Mouse (Mus musculus) heart, adult 2 months (tissue): ENCODE results near the gene Xrcc1. TPM values are rescaled to one million over a fixed set of nuclear protein-coding genes. Genes with fewer than 3 reads are reported as not detected.
A peak's percentile ranks its signal among the peaks of the same experiment; 100 is the strongest.

Source experiments
- DNase-seq, 2 experiments: peaks; one replicate each; pipeline ENCODE4 v3.0.0; 2021
- H3K27ac ChIP-seq: fragments of 200-600 bp; 2 replicates; pipeline ENCODE4 v1.8.1; 2022
- H3K27me3 ChIP-seq: fragments of 200-500 bp; 2 replicates; pipeline ENCODE4 v1.6.1; 2012; ENCODE audit warnings: mild to moderate bottlenecking, low read length, inconsistent platforms, mixed read lengths; ENCODE audit not compliant: control insufficient read depth, insufficient read depth
- H3K36me3 ChIP-seq: fragments of 200-500 bp; 2 replicates; pipeline ENCODE4 v1.6.1; 2012; ENCODE audit warnings: low read length, inconsistent platforms; ENCODE audit not compliant: control insufficient read depth, insufficient read depth
- H3K4me1 ChIP-seq: fragments of 200-500 bp; 2 replicates; pipeline ENCODE4 v1.6.1; 2011; ENCODE audit warnings: low read length; ENCODE audit not compliant: control insufficient read depth, insufficient read depth
- H3K4me3 ChIP-seq: fragments of 200-600 bp; 2 replicates; pipeline ENCODE4 v1.8.1; 2022
- H3K79me2 ChIP-seq: fragments of 200-500 bp; replicated peaks from 2 replicates; pipeline ENCODE4 v1.6.1; 2012; ENCODE audit warnings: mild to moderate bottlenecking, inconsistent platforms, low read length, moderate library complexity, mixed read lengths; ENCODE audit not compliant: control insufficient read depth, insufficient read depth
- H3K9ac ChIP-seq: fragments of 200-500 bp; 2 replicates; pipeline ENCODE4 v1.6.1; 2012; ENCODE audit warnings: low read depth, mild to moderate bottlenecking, control low read depth, inconsistent platforms, low read length, mixed read lengths
- CTCF ChIP-seq: fragments of 200-600 bp; IDR thresholded peaks from 2 replicates; pipeline ENCODE4 v1.8.1; 2022; ENCODE audit warnings: antibody characterized with exemption, mild to moderate bottlenecking, moderate library complexity
- EP300 ChIP-seq: fragments of 200-500 bp; IDR thresholded peaks from 2 replicates; pipeline ENCODE4 v1.6.1; 2011; ENCODE audit warnings: low read depth, low read length, control low read depth; ENCODE audit not compliant: insufficient read depth
- POLR2A ChIP-seq: fragments of 200-500 bp; IDR thresholded peaks from 2 replicates; pipeline ENCODE4 v1.6.1; 2011; ENCODE audit warnings: mild to moderate bottlenecking, low read depth, low read length, control low read depth; ENCODE audit not compliant: insufficient read depth
- WGBS: fragments of 180-500 bp; shearing (Covaris S2); methylation state at CpG from one replicate; pipeline ENCODE4 v1.1.7; 2018; 5-methylcytosine and 5-hydroxymethylcytosine counted together
- intact Hi-C: fragments of 180-260 bp; cut with DNase I; formaldehyde crosslinking; loops from one replicate; pipeline ENCODE4 v1.15.1; 2025
- polyA plus RNA-seq: library from polyadenylated mRNA; depleted of rRNA; stranded (reverse); fragments of >200 nt; gene quantifications from 2 replicates; pipeline ENCODE4 v1.2.3, GENCODE M21; 2012
- total RNA-seq, 2 experiments: library from RNA; stranded (reverse); gene quantifications; 2 replicates each; pipeline ENCODE4 v1.2.3; 2021

Gene Xrcc1
- total and polyA plus RNA-seq, 3 experiments, result 21.8 to 25.6 (median 25.0) TPM

DNA sequence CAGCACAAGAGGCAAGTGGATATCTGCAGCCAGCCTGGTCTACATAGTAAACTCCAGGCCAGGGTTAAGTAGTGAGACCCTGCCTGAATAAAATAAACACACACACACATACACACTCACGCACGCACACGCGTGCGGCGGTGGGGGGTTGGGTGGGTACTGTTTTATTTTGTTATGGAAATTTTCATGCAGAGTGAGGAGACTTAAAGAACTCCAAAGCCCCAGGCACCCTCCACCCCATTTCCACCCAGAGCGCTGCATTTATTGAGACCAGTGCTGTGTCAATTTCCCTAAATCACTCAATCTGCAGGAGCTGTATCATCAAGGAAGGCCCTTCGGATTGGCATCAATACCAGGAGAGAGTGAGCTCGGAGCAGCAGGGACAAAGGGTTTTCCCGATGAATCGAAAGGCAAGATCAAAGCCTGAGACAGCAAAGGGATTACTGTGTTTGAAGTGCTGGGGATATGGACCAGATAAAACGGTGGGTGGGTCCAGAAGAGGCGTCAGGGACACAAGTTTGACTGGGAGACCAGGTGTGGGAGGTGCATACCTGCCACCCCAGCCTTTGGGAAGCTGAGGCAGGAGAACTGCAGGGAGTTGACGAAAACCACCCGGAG is 40.5 kb upstream of the Xrcc1 start:
- 53% methylated on average over 15 of the region's 15 CpGs for WGBS
- intact Hi-C loops, result loop anchor here (2.0 to 5.0 kb wide), 2 partner anchors 23 to 33 kb away; partner anchors contain the start of gene Cadm4
- H3K4me1 ChIP-seq, result 0 out of 2 replicates have a peak, but pooled peaks cover 1% of the 10 kb centered on the region
- no peak for DNase-seq
- H3K79me2 ChIP-seq, result no peaks in the 10 kb centered on the region
- peak overlapping the region; percentile 91; the same call in 1 of the 2 replicates for H3K27ac ChIP-seq
- peaks cover 3% of the 10 kb centered on the region; the same call in 1 of the 2 replicates for H3K27me3 ChIP-seq
- no peak overlapping the region for H3K4me3 ChIP-seq
- no peak for TF ChIP-seq CTCF
- no peak for TF ChIP-seq POLR2A
- no peak for TF ChIP-seq EP300
- H3K36me3 ChIP-seq, result no peaks in the 10 kb centered on the region
- H3K9ac ChIP-seq, result no peak overlapping the region

GRCm38 (mm10) chr7:24506065-24506459 is 40.0 kb upstream of the Xrcc1 start:
- Histone ChIP-seq H3K4me3 (no peak overlapping the region), H3K27ac (peak overlapping the region; percentile 91; the same call in 1 of the 2 replicates), H3K27me3 (peaks cover 3% of the 10 kb centered on the region; the same call in 1 of the 2 replicates), H3K79me2 (no peaks in the 10 kb centered on the region), H3K4me1 (0 out of 2 replicates have a peak, but pooled peaks cover 1% of the 10 kb centered on the region), H3K36me3 (no peaks in the 10 kb centered on the region), H3K9ac (no peak overlapping the region)
- TF ChIP-seq EP300 (no peak), POLR2A (no peak), CTCF (no peak)
- DNase-seq, result no peak
- intact Hi-C loops, result loop anchor here (2.0 to 5.0 kb wide), 2 partner anchors 23 to 34 kb away; partner anchors contain the start of gene Cadm4
- 21% methylated on average over 3 of the region's 3 CpGs for WGBS

- TF ChIP-seq EP300, result no peak
- TF ChIP-seq CTCF, result no peak
- no peak for TF ChIP-seq POLR2A
- peak in 1 of 2 experiments; percentile 57 for DNase-seq
- intact Hi-C loops, result loop anchor here (2.0 to 5.0 kb wide), 2 partner anchors 24 to 34 kb away; partner anchors contain the start of gene Cadm4
These were observed 39.6 kb upstream of the Xrcc1 start for GRCm38 (mm10) chr7:24506476-24506837.

GRCm38 (mm10) chr7:24506838-24507725 is 39.0 kb upstream of the Xrcc1 start, which contains the start of gene Zfp428:
Gene Zfp428 (plus strand): TSS chr7:24507006.
- H3K79me2 ChIP-seq, result no peaks in the 10 kb centered on the region
- peak within 1 kb of the TSS; percentile 92 for H3K4me3 ChIP-seq
- 0 out of 2 replicates have a peak, but pooled peaks cover 1% of the 10 kb centered on the region for H3K4me1 ChIP-seq
- DNase-seq, result peak; percentile 92
- no peaks in the 10 kb centered on the region for H3K36me3 ChIP-seq
- intact Hi-C loops, result loop anchor here (1.0 to 5.0 kb wide), 3 partner anchors 23 to 35 kb away; partner anchors contain the start of genes Cadm4 and Irgq
- under 1% methylated on average over 84 of the region's 84 CpGs for WGBS
- H3K27ac ChIP-seq, result peak within 1 kb of the TSS; percentile 91
- TF ChIP-seq CTCF, result no peak
- TF ChIP-seq POLR2A, result peak; percentile 58
- TF ChIP-seq EP300, result no peak
- H3K9ac ChIP-seq, result peak within 1 kb of the TSS; percentile 95
- no peaks in the 10 kb centered on the region for H3K27me3 ChIP-seq

More at GRCm38 (mm10) chr7:24506476-24506837, 39.6 kb upstream of the Xrcc1 start:
- 0 out of 2 replicates have a peak, but pooled peaks cover 1% of the 10 kb centered on the region for H3K4me1 ChIP-seq
- H3K79me2 ChIP-seq, result no peaks in the 10 kb centered on the region
- peak overlapping the region; percentile 95 for H3K9ac ChIP-seq
- WGBS, result 2% methylated on average over 12 of the region's 12 CpGs
- H3K36me3 ChIP-seq, result no peaks in the 10 kb centered on the region
- H3K4me3 ChIP-seq, result peak overlapping the region; percentile 92
- H3K27ac ChIP-seq, result peak overlapping the region; percentile 91
- H3K27me3 ChIP-seq, result peaks cover 2% of the 10 kb centered on the region; the same call in 1 of the 2 replicates

GRCm38 (mm10) chr7:24507726-24508114 is 38.4 kb upstream of the Xrcc1 start:
- intact Hi-C loops, result loop anchor here (1.0 to 5.0 kb wide), 3 partner anchors 23 to 35 kb away; partner anchors contain the start of genes Cadm4 and Irgq
- Histone ChIP-seq H3K27ac (peak overlapping the region; percentile 91), H3K27me3 (no peaks in the 10 kb centered on the region), H3K4me1 (0 out of 2 replicates have a peak, but pooled peaks cover 1% of the 10 kb centered on the region), H3K4me3 (peak overlapping the region; percentile 92), H3K79me2 (no peaks in the 10 kb centered on the region), H3K36me3 (no peaks in the 10 kb centered on the region), H3K9ac (peak overlapping the region; percentile 95)
- WGBS, result 2% methylated on average over 20 of the region's 20 CpGs
- DNase-seq, result no peak
- no peak for TF ChIP-seq EP300
- no peak for TF ChIP-seq CTCF
- TF ChIP-seq POLR2A, result no peak
